Mouse (Mus musculus): ENCODE data around the gene 1700016D06Rik. TPM values are rescaled to one million over a fixed set of nuclear protein-coding genes. Genes with fewer than 3 reads are reported as not detected.

Gene 1700016D06Rik
- not detected in 2 replicates for polyA plus RNA-seq (2015; fragmentation: Nextera tagmentation; extraction: Ambion mirVana)

DNA sequence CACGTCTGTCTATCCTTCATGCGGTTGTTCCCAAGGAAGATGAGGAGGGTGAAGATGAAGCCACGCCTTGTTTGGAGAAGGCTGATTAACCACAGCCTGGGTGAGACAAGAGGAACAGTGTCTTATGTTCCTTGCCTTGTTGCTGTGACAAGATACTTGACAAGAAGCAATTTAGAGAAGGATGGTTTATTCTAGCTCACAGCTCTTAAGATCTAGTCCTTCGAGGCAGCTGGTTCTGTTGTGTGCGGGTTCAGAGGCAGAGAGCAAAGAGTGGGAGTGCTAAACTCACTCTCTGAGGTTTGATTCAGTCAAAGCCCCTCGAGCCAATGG, at the start of gene 1700016D06Rik:
Gene 1700016D06Rik (minus strand): TSS at position 31 of the 330 bp plus-strand sequence.
- 50% methylated on average over 6 of the region's 6 CpGs for WGBS
- Histone ChIP-seq H3K27ac (no peak within 1 kb of the TSS), H3K4me1 (replicated peaks) (0 out of 2 replicates have a peak, but pooled peaks cover 4% of the 10 kb centered on the region), H3K9ac (peak within 1 kb of the TSS; percentile 16; the same call in 1 of the 2 replicates), H3K27me3 (replicated peaks) (no peaks in the 10 kb centered on the region), H3K4me2 (replicated peaks) (peak within 1 kb of the TSS; percentile 50), H3K36me3 (no peaks in the 10 kb centered on the region), H3K9me3 (no peaks in the 10 kb centered on the region), H3K4me3 (replicated peaks) (no peak within 1 kb of the TSS)
- ATAC-seq = no peak

- H3K4me3 ChIP-seq (replicated peaks) = no peak overlapping the region
- ATAC-seq = no peak
- H3K27ac ChIP-seq = no peak overlapping the region
- no peaks in the 10 kb centered on the region for H3K9me3 ChIP-seq
- H3K4me2 ChIP-seq (replicated peaks) = no peak overlapping the region
- WGBS = 38% methylated on average over 6 of the region's 6 CpGs
- no peaks in the 10 kb centered on the region for H3K27me3 ChIP-seq (replicated peaks)
- no peaks in the 10 kb centered on the region for H3K36me3 ChIP-seq
- H3K4me1 ChIP-seq (replicated peaks) = 0 out of 2 replicates have a peak, but pooled peaks cover 4% of the 10 kb centered on the region
- no peak overlapping the region for H3K9ac ChIP-seq
Observed at GRCm38 (mm10) chr8:11749472-11749871, 48.6 kb upstream of the 1700016D06Rik start.

DNA sequence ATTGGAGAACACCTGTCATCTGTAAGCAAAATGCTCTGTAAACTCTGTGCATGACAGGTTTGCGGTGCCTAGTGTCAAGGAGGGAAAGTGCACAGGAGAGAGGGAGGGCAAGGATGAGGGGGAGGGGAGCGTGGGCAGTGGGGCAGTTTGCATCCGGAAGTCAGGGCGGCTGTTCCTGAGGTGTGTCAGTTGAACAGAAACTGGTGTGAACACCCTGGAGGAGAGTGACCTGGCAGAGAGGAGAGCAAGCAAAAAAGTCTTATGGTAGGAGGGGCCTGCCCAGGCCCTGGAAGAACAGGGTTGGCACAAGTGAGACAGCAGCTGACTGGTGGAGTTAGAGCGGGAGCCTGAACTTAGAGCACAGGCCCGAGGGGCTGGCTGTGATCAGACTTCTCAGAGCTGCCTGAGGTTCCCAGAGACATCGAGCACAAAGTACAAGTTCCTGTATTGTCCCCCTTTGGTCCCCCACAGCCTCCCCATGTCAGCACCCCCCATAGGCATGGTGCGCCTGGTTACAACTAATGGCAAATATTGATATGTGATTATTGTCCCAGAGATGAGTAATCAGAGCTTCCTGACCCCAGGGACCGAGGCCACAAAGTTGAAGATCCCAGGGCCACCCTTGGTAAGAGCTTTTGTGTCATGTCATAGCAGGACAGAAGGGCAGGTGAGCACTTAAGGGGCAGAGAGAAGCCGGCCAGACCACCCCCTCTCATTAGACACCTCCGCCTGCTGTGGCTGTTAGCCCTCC, 46.2 kb upstream of the 1700016D06Rik start:
- H3K36me3 ChIP-seq = no peaks in the 10 kb centered on the region

DNA sequence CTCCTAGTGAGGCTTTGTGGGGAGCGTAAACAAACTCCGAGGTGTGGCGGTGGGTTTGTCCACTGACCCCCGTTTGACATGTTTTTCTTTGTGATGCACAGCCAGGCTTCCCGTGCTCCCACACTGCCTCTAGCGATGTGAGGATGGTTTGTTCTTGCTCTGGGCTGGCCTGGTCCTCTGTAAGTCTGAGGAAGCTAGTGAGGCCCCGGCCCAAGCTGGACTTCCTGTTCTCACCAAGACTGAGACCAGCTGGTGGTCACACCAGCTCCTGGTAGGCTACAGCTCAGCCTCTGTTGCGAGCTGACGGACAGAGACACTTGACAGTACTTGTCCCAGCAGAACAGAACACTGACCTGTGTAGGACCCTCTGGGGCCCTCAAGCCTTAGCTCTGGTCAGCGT, 42.7 kb upstream of the 1700016D06Rik start:
- WGBS = 49% methylated on average over 10 of the region's 10 CpGs
- no peaks in the 10 kb centered on the region for H3K9me3 ChIP-seq
- no peaks in the 10 kb centered on the region for H3K4me1 ChIP-seq (replicated peaks)
- no peak overlapping the region for H3K4me3 ChIP-seq (replicated peaks)
- no peaks in the 10 kb centered on the region for H3K27me3 ChIP-seq (replicated peaks)
- no peak overlapping the region for H3K9ac ChIP-seq
- H3K4me2 ChIP-seq (replicated peaks) = no peak overlapping the region
- H3K27ac ChIP-seq = no peak overlapping the region
- H3K36me3 ChIP-seq = no peaks in the 10 kb centered on the region
- ATAC-seq = no peak

More for the DNA sequence above, 46.2 kb upstream of the 1700016D06Rik start:
- ATAC-seq = peak; percentile 36
- H3K9me3 ChIP-seq = no peaks in the 10 kb centered on the region
- 54% methylated on average over 11 of the region's 11 CpGs for WGBS
- H3K4me3 ChIP-seq (replicated peaks) = no peak overlapping the region
- 0 out of 2 replicates have a peak, but pooled peaks cover 4% of the 10 kb centered on the region for H3K4me1 ChIP-seq (replicated peaks)
- H3K4me2 ChIP-seq (replicated peaks) = no peak overlapping the region
- H3K27ac ChIP-seq = no peak overlapping the region
- H3K27me3 ChIP-seq (replicated peaks) = no peaks in the 10 kb centered on the region
- no peak overlapping the region for H3K9ac ChIP-seq

GRCm38 (mm10) chr8:11740857-11741256, 40.0 kb upstream of the 1700016D06Rik start:
- Histone ChIP-seq H3K9me3 (no peaks in the 10 kb centered on the region), H3K4me1 (replicated peaks) (no peaks in the 10 kb centered on the region), H3K4me3 (replicated peaks) (no peak overlapping the region), H3K27me3 (replicated peaks) (no peaks in the 10 kb centered on the region), H3K9ac (no peak overlapping the region), H3K27ac (no peak overlapping the region), H3K36me3 (no peaks in the 10 kb centered on the region), H3K4me2 (replicated peaks) (no peak overlapping the region)
- 85% methylated on average over 2 of the region's 2 CpGs for WGBS
- no peak for ATAC-seq

DNA sequence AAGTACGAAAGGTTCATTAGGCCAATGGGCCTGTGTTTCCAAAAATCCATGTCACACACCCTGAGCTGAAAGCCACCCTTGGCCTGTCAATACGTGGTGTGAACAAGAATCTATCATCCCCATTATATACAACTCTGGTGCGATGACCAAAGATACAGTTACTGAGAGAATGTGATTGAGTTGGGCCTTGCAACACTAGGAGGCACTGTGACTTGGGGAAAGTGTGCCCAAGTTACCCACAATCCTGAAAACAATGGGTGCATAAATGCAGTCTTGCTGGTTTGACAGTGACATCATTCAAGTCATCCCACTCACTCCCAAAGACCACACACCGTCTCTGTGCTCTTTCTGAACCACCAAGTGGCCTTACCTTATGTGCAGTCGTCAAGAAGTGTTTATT, 38.2 kb upstream of the 1700016D06Rik start:
- WGBS = 77% methylated on average over 5 of the region's 5 CpGs
- Histone ChIP-seq H3K36me3 (no peaks in the 10 kb centered on the region), H3K4me3 (replicated peaks) (no peak overlapping the region), H3K27ac (no peak overlapping the region), H3K4me2 (replicated peaks) (no peak overlapping the region), H3K9ac (no peak overlapping the region), H3K27me3 (replicated peaks) (no peaks in the 10 kb centered on the region), H3K9me3 (no peaks in the 10 kb centered on the region), H3K4me1 (replicated peaks) (no peaks in the 10 kb centered on the region)
- ATAC-seq = no peak

DNA sequence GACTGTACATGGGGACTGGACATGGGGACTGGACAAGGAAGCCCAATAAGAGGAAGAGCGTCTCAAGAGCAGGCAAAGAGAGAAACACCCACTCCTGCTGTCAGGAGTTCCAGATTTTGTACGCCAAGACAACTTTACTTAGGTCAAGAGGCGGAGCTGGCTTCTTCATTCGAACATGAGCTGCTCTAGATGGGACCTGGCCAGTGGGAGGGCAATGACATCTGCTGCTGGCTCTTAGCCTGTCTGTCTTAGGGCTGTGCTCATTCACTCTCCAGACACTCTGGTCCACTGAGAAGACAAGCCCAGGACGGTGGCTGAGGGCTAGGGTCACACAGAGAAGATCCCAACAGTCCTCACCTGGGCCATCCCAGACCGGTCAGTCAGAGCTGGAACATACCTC, 36.2 kb upstream of the 1700016D06Rik start:
- no peaks in the 10 kb centered on the region for H3K27me3 ChIP-seq (replicated peaks)
- no peaks in the 10 kb centered on the region for H3K36me3 ChIP-seq
- H3K9me3 ChIP-seq = no peaks in the 10 kb centered on the region
- H3K27ac ChIP-seq = no peak overlapping the region
- H3K4me3 ChIP-seq (replicated peaks) = no peak overlapping the region
- no peak for ATAC-seq
- no peak overlapping the region for H3K9ac ChIP-seq
- H3K4me2 ChIP-seq (replicated peaks) = no peak overlapping the region
- H3K4me1 ChIP-seq (replicated peaks) = no peaks in the 10 kb centered on the region
- 83% methylated on average over 6 of the region's 6 CpGs for WGBS

GRCm38 (mm10) chr8:11735672-11736235, 34.9 kb upstream of the 1700016D06Rik start:
- peak; percentile 65 for ATAC-seq
- Histone ChIP-seq H3K9me3 (no peaks in the 10 kb centered on the region), H3K27me3 (replicated peaks) (0 out of 2 replicates have a peak, but pooled peaks cover under 1% of the 10 kb centered on the region), H3K4me3 (replicated peaks) (no peak overlapping the region), H3K4me1 (replicated peaks) (no peaks in the 10 kb centered on the region), H3K27ac (no peak overlapping the region), H3K4me2 (replicated peaks) (no peak overlapping the region), H3K9ac (no peak overlapping the region), H3K36me3 (no peaks in the 10 kb centered on the region)
- whole genome bisulfite sequencing = 69% methylated on average over 15 of the region's 15 CpGs

GRCm38 (mm10) chr8:11730271-11730940, 29.5 kb upstream of the 1700016D06Rik start:
- Histone ChIP-seq H3K27me3 (replicated peaks) (peaks cover 45% of the 10 kb centered on the region), H3K4me3 (replicated peaks) (no peak overlapping the region), H3K36me3 (no peaks in the 10 kb centered on the region), H3K4me1 (replicated peaks) (peaks cover 9% of the 10 kb centered on the region; the same call in 1 of the 2 replicates), H3K27ac (no peak overlapping the region), H3K9me3 (no peaks in the 10 kb centered on the region), H3K9ac (no peak overlapping the region), H3K4me2 (replicated peaks) (no peak overlapping the region)
- ATAC-seq = no peak
- 72% methylated on average over 12 of the region's 12 CpGs for WGBS

DNA sequence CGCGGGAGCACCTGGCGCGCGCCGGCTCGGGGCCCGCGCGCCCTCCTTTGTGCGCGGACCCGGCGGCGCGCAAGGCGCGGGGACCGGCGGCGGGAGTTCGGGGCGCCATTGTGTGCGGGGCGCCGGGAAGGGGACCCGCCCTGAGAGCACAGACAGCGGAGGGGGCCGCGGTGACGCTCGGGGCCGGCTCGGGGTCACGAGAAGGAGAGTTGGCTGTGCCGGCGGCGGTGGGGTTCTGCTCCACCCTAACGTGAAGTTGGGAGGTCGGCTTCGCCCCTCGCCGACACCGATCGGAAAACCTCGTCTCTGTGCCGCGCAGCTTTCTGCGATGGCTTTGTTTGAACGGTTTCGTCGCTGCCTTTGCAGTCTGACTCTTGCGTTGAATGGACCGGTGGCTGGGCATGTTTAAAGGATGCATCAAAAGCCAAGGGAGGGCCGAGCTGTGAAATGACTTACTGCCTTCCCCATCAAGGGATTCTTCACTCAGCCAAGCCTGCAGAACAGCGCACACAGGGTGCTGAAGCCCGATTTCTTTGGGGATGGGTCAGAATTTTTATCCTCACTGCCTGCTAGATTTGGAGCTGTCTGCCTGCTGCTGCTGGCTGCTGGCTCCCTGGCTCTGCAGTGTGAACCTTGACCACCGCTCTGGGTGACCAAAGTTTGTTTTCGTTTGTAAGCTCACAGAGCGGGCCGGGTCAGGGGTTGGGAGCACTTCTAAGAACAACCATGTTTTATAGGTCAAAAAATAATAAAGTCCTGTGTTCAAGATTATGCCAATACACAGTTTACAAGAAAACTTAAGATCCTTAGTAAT, 27.8 kb upstream of the 1700016D06Rik start:
- WGBS = 2% methylated on average over 50 of the region's 61 CpGs
- Histone ChIP-seq H3K27me3 (replicated peaks) (peaks cover 56% of the 10 kb centered on the region), H3K27ac (peak overlapping the region; percentile 56)

GRCm38 (mm10) chr8:11727651-11728481, 27.0 kb upstream of the 1700016D06Rik start, which contains the start of gene Arhgef7:
Gene Arhgef7 (plus strand): TSS chr8:11727721.
- Histone ChIP-seq H3K9ac (peak within 1 kb of the TSS; percentile 55), H3K9me3 (no peaks in the 10 kb centered on the region), H3K4me2 (replicated peaks) (peak within 1 kb of the TSS; percentile 97), H3K27me3 (replicated peaks) (peaks cover 58% of the 10 kb centered on the region), H3K4me3 (replicated peaks) (peak within 1 kb of the TSS; percentile 57), H3K27ac (peak within 1 kb of the TSS; percentile 56), H3K36me3 (no peaks in the 10 kb centered on the region), H3K4me1 (replicated peaks) (peaks cover 9% of the 10 kb centered on the region; the same call in 1 of the 2 replicates)
- WGBS = under 1% methylated on average over 115 of the region's 127 CpGs
- ATAC-seq = peak; percentile 80

More for the DNA sequence above, 27.8 kb upstream of the 1700016D06Rik start:
- H3K9me3 ChIP-seq = no peaks in the 10 kb centered on the region
- H3K36me3 ChIP-seq = no peaks in the 10 kb centered on the region
- peak overlapping the region; percentile 55 for H3K9ac ChIP-seq
- H3K4me1 ChIP-seq (replicated peaks) = peaks cover 9% of the 10 kb centered on the region; the same call in 1 of the 2 replicates
- H3K4me2 ChIP-seq (replicated peaks) = peak overlapping the region; percentile 97
- peak overlapping the region; percentile 57 for H3K4me3 ChIP-seq (replicated peaks)
- peak; percentile 52 for ATAC-seq
